Mouse (Mus musculus): ENCODE results near the gene Snap47. TPM values are rescaled to one million over a fixed set of nuclear protein-coding genes. Genes with fewer than 3 reads are reported as not detected.
"Not testable (repeated sequence)": the region's sequence is repeated elsewhere in the genome, so short reads cannot be mapped to it uniquely, and the experiment has no call there.

Snap47 gene
- polyA plus RNA-seq, 1 experiment from 2014 or later = 142 TPM

- 84% methylated on average over 4 of the region's 4 CpGs for WGBS
- not testable (repeated sequence) for H3K9me3 ChIP-seq; H3K36me3 ChIP-seq; H3K27me3 ChIP-seq; ATAC-seq (ENCODE audit: insufficient number of reproducible peaks, insufficient read depth, low FRiP score, low TSS enrichment, low read depth); H3K4me2 ChIP-seq; H3K9ac ChIP-seq (replicated peaks); H3K27ac ChIP-seq; H3K4me3 ChIP-seq (replicated peaks)
- peaks cover 38% of the 10 kb centered on the region for H3K4me1 ChIP-seq (replicated peaks)
Observed at GRCm38 (mm10) chr11:59367955-59368354, 83.0 kb downstream of the Snap47 start.

GRCm38 (mm10) chr11:59366633-59367032 lies 84.4 kb downstream of the Snap47 start:
- Histone ChIP-seq H3K36me3 (no peaks in the 10 kb centered on the region), H3K4me3 (replicated peaks) (no peak overlapping the region), H3K4me1 (replicated peaks) (peaks cover 46% of the 10 kb centered on the region), H3K27me3 (no peaks in the 10 kb centered on the region; the same call in 1 of the 2 replicates), H3K4me2 (no peak overlapping the region), H3K27ac (0 out of 2 replicates have a peak overlapping the region, but pooled peaks have one; percentile 32), H3K9ac (replicated peaks) (no peak overlapping the region), H3K9me3 (no peaks in the 10 kb centered on the region)
- no peak for ATAC-seq (ENCODE audit: insufficient number of reproducible peaks, insufficient read depth, low FRiP score, low TSS enrichment, low read depth)
- WGBS = 33% methylated on average over 3 of the region's 3 CpGs

DNA sequence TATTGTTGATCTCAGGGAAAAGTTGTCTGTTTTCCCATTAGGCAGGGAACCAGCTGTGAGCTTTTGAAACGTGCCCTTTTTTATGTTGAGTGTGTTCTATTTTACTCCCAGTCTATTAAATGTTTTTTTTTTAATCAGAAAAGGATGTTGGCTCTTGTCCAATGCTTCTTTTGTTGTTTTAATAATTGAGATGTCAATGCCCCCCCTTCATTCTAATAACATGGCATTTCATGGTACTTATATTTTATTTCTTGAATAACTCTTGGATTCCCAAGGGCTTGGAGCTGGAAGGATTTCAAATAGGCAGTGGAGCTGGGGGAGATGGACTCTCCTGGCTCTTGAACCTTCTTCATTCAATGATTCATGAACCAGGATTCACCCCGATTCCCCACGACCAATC lies 85.0 kb downstream of the Snap47 start:
- no peak for ATAC-seq (ENCODE audit: insufficient number of reproducible peaks, insufficient read depth, low FRiP score, low TSS enrichment, low read depth)
- peaks cover 46% of the 10 kb centered on the region for H3K4me1 ChIP-seq (replicated peaks)
- H3K4me3 ChIP-seq (replicated peaks) = no peak overlapping the region
- H3K27me3 ChIP-seq = no peaks in the 10 kb centered on the region; the same call in 1 of the 2 replicates
- H3K9me3 ChIP-seq = no peaks in the 10 kb centered on the region
- no peak overlapping the region for H3K9ac ChIP-seq (replicated peaks)
- 60% methylated on average over 3 of the region's 3 CpGs for WGBS
- H3K4me2 ChIP-seq = no peak overlapping the region
- 0 out of 2 replicates have a peak overlapping the region, but pooled peaks have one; percentile 32 for H3K27ac ChIP-seq
- H3K36me3 ChIP-seq = no peaks in the 10 kb centered on the region

DNA sequence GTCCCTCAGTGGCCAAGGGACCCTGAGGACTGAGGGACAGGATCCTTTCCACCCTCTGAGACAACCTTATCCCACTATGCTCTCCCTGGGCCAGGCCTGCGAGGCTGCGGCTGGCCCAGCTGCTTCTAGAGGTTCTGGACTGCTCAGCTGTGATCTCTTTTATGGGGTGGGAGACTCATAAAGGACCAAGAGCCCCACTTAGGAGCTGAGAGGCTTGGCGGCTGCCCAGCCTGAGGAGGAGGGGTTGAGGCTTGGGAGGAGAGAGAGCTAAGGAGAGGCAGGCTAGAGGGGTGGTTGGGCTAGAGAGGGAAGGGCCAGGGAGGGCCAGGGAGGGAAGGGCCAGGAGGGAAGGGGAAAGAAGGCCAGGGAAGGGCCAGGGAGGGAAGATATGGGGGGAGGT lies 86.6 kb downstream of the Snap47 start:
- H3K9ac ChIP-seq (replicated peaks) = no peak overlapping the region; the same call in 1 of the 2 replicates
- no peaks in the 10 kb centered on the region for H3K36me3 ChIP-seq
- no peaks in the 10 kb centered on the region for H3K9me3 ChIP-seq
- no peaks in the 10 kb centered on the region for H3K27me3 ChIP-seq
- H3K27ac ChIP-seq = peak overlapping the region; percentile 92
- ATAC-seq (ENCODE audit: insufficient number of reproducible peaks, insufficient read depth, low FRiP score, low TSS enrichment, low read depth) = peak; percentile 77
- WGBS = 20% methylated on average over 3 of the region's 3 CpGs
- H3K4me2 ChIP-seq = 0 out of 2 replicates have a peak overlapping the region, but pooled peaks have one; percentile 9
- no peak overlapping the region for H3K4me3 ChIP-seq (replicated peaks)
- peaks cover 46% of the 10 kb centered on the region for H3K4me1 ChIP-seq (replicated peaks)

GRCm38 (mm10) chr11:59364007-59364406 lies 87.0 kb downstream of the Snap47 start:
- no peaks in the 10 kb centered on the region for H3K36me3 ChIP-seq
- peak overlapping the region; percentile 92 for H3K27ac ChIP-seq
- peak overlapping the region; percentile 18; the same call in 1 of the 2 replicates for H3K9ac ChIP-seq (replicated peaks)
- no peak overlapping the region for H3K4me3 ChIP-seq (replicated peaks)
- ATAC-seq (ENCODE audit: insufficient number of reproducible peaks, insufficient read depth, low FRiP score, low TSS enrichment, low read depth) = peak; percentile 23
- H3K9me3 ChIP-seq = no peaks in the 10 kb centered on the region
- no peaks in the 10 kb centered on the region for H3K27me3 ChIP-seq
- WGBS = 53% methylated on average over 9 of the region's 9 CpGs
- H3K4me2 ChIP-seq = 0 out of 2 replicates have a peak overlapping the region, but pooled peaks have one; percentile 9
- peaks cover 46% of the 10 kb centered on the region for H3K4me1 ChIP-seq (replicated peaks)

DNA sequence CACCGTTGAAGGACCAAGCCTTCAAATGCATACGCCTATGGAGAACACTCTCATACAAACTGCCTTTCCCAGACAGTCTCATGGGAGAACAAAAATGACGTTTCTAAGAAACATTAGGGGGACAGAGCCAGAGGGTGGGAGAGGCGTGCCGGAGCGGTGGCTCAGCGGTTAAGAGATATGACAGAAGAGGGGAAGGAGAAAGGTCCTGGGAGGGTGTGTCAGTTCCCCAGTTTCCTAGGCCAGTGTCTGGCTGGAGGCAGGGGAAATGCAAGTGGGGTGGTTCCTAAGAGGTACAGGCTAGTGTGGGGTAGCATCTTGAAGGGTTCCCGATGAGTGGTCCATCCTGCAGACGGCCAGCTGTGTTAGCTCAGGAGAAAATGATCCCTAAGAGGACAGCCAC lies 89.7 kb downstream of the Snap47 start:
- Histone ChIP-seq H3K27me3 (peaks cover 4% of the 10 kb centered on the region; the same call in 1 of the 2 replicates), H3K9ac (replicated peaks) (no peak overlapping the region), H3K27ac (no peak overlapping the region), H3K36me3 (no peaks in the 10 kb centered on the region), H3K9me3 (0 out of 2 replicates have a peak, but pooled peaks cover 6% of the 10 kb centered on the region), H3K4me1 (replicated peaks) (peaks cover 55% of the 10 kb centered on the region), H3K4me3 (replicated peaks) (no peak overlapping the region), H3K4me2 (no peak overlapping the region)
- ATAC-seq (ENCODE audit: insufficient number of reproducible peaks, insufficient read depth, low FRiP score, low TSS enrichment, low read depth) = no peak
- 88% methylated on average over 9 of the region's 9 CpGs for WGBS

Other genes with a start within 250 kb of the Snap47 start
- gene Mrpl55, start 248.7 kb downstream of the Snap47 start, polyA plus RNA-seq (2016; fragmentation: Nextera tagmentation; extraction: Ambion mirVana) = 93.9 and 94.7 TPM in 2 replicates
- gene 2310033P09Rik, start 242.9 kb downstream of the Snap47 start, polyA plus RNA-seq (2016; fragmentation: Nextera tagmentation; extraction: Ambion mirVana) = 34.8 and 36.9 TPM in 2 replicates
- gene Arf1, start 222.9 kb downstream of the Snap47 start, polyA plus RNA-seq (2016; fragmentation: Nextera tagmentation; extraction: Ambion mirVana) = 602 and 603 TPM in 2 replicates
- 1.6 and 2.6 TPM in 2 replicates for gene Wnt3a, start 160.4 kb downstream of the Snap47 start, polyA plus RNA-seq (2016; fragmentation: Nextera tagmentation; extraction: Ambion mirVana)
- 5.0 and 5.6 TPM in 2 replicates for gene Wnt9a, start 144.3 kb downstream of the Snap47 start, polyA plus RNA-seq (2016; fragmentation: Nextera tagmentation; extraction: Ambion mirVana)
- gene Prss38, start 75.5 kb downstream of the Snap47 start, polyA plus RNA-seq (2016; fragmentation: Nextera tagmentation; extraction: Ambion mirVana) = 0.16 TPM in 1 of 2 replicates, not detected in the other
- gene Jmjd4, start 1.1 kb downstream of the Snap47 start, polyA plus RNA-seq (2016; fragmentation: Nextera tagmentation; extraction: Ambion mirVana) = 17.4 and 18.6 TPM in 2 replicates
- 8.8 and 9.5 TPM in 2 replicates for gene Zfp867, start 21.3 kb upstream of the Snap47 start, polyA plus RNA-seq (2016; fragmentation: Nextera tagmentation; extraction: Ambion mirVana)
- 34.6 and 36.0 TPM in 2 replicates for gene Zkscan17, start 75.6 kb upstream of the Snap47 start, polyA plus RNA-seq (2016; fragmentation: Nextera tagmentation; extraction: Ambion mirVana)
- gene Nlrp3, start 90.4 kb upstream of the Snap47 start, polyA plus RNA-seq (2016; fragmentation: Nextera tagmentation; extraction: Ambion mirVana) = 0.35 TPM in 1 of 2 replicates, not detected in the other
- not detected in 2 replicates for gene Olfr222, start 125.0 kb upstream of the Snap47 start, polyA plus RNA-seq (2016; fragmentation: Nextera tagmentation; extraction: Ambion mirVana)
- gene Olfr223, start 142.1 kb upstream of the Snap47 start, polyA plus RNA-seq (2016; fragmentation: Nextera tagmentation; extraction: Ambion mirVana) = not detected in 2 replicates
- 66.6 and 97.2 TPM in 2 replicates for gene Mprip, start 210.1 kb upstream of the Snap47 start, polyA plus RNA-seq (2016; fragmentation: Nextera tagmentation; extraction: Ambion mirVana)